Mouse (Mus musculus) liver, postnatal 0 days (tissue): ENCODE results near the gene Arhgdib.

Source experiments
- CTCF ChIP-seq: sonication (generic); IDR thresholded peaks from 2 replicates; pipeline ENCODE4 v1.5.1; 2016; ENCODE audit warnings: antibody characterized with exemption, low read depth
- EP300 ChIP-seq: IDR thresholded peaks from 2 replicates; pipeline ENCODE4 v1.6.1; 2016; ENCODE audit warnings: antibody characterized with exemption, low read depth, mild to moderate bottlenecking

DNA sequence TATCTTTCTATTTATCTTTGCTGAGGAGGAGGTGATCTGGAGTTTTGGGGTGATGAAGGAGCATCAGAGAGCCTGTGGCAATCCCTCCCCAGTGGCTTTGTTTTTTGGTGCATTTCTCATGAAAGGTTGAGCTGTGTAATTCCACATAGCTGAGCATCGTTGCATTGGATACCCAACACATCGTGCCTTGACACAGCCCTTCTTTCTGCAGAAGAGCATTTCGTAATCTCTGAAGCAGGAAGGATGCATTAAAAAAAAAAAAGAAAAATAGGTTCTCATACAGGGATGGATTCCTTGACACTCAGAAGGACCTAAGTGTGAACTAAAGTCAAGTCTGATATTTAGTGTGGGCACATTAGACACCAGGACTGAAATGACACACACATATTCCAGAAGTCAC, 13.5 kb upstream of the Arhgdib start:
- no peak for TF ChIP-seq CTCF
- no peak for TF ChIP-seq EP300
